Mouse (Mus musculus) kidney, adult 2 months (tissue): ENCODE data around the gene Plg. TPM values are rescaled to one million over a fixed set of nuclear protein-coding genes. Genes with fewer than 3 reads are reported as not detected.

Experiments
- DNase-seq: peaks from one replicate; pipeline ENCODE4 v3.0.0; 2021
- H3K27ac ChIP-seq: fragments of 200-500 bp; 2 replicates; pipeline ENCODE4 v1.5.1; 2012; ENCODE audit warnings: low read depth, low read length, control low read depth, inconsistent platforms; ENCODE audit not compliant: insufficient read depth
- H3K27me3 ChIP-seq: fragments of 200-500 bp; replicated peaks from 2 replicates; pipeline ENCODE4 v1.6.1; 2012; ENCODE audit warnings: mild to moderate bottlenecking, moderate library complexity, low read length, inconsistent platforms; ENCODE audit not compliant: control insufficient read depth, insufficient read depth
- H3K36me3 ChIP-seq: fragments of 200-500 bp; 2 replicates; pipeline ENCODE4 v1.6.1; 2012; ENCODE audit warnings: mild to moderate bottlenecking, moderate library complexity, low read length, inconsistent platforms; ENCODE audit not compliant: control insufficient read depth, insufficient read depth
- H3K4me1 ChIP-seq: fragments of 200-500 bp; 2 replicates; pipeline ENCODE4 v1.6.1; 2011; ENCODE audit warnings: low read length; ENCODE audit not compliant: control insufficient read depth, insufficient read depth
- H3K4me3 ChIP-seq: fragments of 200-500 bp; 2 replicates; pipeline ENCODE4 v1.5.1; 2011; ENCODE audit warnings: mild to moderate bottlenecking, low read depth, low read length, control low read depth; ENCODE audit not compliant: insufficient read depth
- CTCF ChIP-seq: fragments of 200-500 bp; conservative IDR thresholded peaks from 2 replicates; pipeline ENCODE4 v1.5.1; 2011; ENCODE audit warnings: low read depth, mild to moderate bottlenecking, control low read depth, low read length, moderate library complexity, mixed read lengths; ENCODE audit not compliant: insufficient read depth, insufficient read length
- POLR2A ChIP-seq: fragments of 200-500 bp; IDR thresholded peaks from one replicate; pipeline ENCODE4 v1.6.1; 2011; ENCODE audit warnings: low read depth, low read length, control low read depth
- WGBS: fragments of 180-500 bp; shearing (Covaris S2); methylation state at CpG from one replicate; pipeline ENCODE4 v1.1.7; 2018; 5-methylcytosine and 5-hydroxymethylcytosine counted together
- polyA plus RNA-seq: library from polyadenylated mRNA; depleted of rRNA; stranded (reverse); fragments of >200 nt; gene quantifications from 2 replicates; pipeline ENCODE4 v1.2.3, GENCODE M21; 2012; rRNA removed

Gene Plg
- 0.03 and 0.07 TPM in 2 replicates for polyA plus RNA-seq

DNA sequence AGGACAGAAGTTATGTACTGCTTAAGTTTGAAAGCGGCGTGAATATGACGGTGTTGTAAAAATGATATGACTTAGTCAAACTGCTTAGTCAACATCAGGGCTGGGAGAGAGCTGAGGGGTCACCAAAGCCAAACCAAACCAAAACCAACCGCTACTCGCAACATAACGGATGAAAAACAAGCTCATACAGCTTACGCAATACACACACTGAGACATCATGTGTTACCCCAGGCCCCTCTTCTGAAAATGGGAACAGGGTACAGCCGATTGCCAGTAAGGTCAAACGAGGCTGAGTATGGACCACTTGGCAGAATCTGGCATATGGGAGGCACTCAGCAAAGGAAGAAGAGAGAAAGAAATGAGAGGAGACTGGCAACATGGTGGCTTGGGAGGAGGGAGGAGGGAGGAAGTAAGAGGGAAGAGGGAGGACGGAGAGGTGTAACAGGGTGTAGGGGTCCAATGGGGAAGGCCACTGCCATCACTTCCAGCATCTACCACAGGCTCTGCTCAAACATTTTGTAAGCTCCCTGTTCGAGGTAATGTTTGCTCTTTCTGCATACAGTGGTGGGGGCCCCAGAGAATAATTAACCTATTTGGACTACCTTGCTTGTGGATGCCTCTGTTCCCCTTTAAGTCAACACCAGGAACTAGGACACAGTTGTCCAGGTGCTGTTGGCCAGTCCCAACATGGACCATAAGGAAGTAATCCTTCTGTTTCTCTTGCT is at the start of gene Plg:
Plg (plus strand) TSS at position 628 of the 725 bp plus-strand sequence.
- H3K27ac ChIP-seq = no peak within 1 kb of the TSS
- TF ChIP-seq POLR2A (no peak), CTCF (no peak)
- H3K4me1 ChIP-seq = no peaks in the 10 kb centered on the region
- no peak for DNase-seq
- WGBS = 89% methylated on average over 11 of the region's 11 CpGs
- no peak within 1 kb of the TSS for H3K4me3 ChIP-seq
- no peaks in the 10 kb centered on the region for H3K27me3 ChIP-seq
- no peaks in the 10 kb centered on the region for H3K36me3 ChIP-seq

DNA sequence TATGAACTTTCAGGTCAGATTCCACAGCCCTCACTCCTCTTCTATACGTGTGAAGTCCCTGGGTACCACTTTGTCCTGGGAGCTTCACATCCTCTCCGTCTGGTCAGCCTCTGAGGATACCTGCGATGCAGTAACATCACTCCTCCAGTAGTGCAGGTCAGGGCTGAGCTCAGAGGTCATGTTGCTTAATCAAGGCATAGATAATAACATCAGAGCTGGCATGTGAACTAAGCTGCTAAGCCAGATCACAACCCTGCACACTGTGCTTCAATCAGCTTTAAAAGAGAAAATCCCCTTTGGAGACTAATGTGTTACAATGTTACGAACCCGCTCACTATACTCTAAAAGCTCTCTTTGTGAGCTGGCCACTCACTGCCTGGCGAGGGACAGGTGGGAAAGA is 43.3 kb upstream of the Plg start:
- Histone ChIP-seq H3K4me3 (no peak overlapping the region), H3K4me1 (peaks cover 17% of the 10 kb centered on the region; the same call in 1 of the 2 replicates), H3K27me3 (no peaks in the 10 kb centered on the region), H3K27ac (no peak overlapping the region), H3K36me3 (no peaks in the 10 kb centered on the region)
- 71% methylated on average over 6 of the region's 6 CpGs for WGBS
- DNase-seq = no peak
- TF ChIP-seq POLR2A = no peak
- no peak; the same call in 1 of the 2 replicates for TF ChIP-seq CTCF

DNA sequence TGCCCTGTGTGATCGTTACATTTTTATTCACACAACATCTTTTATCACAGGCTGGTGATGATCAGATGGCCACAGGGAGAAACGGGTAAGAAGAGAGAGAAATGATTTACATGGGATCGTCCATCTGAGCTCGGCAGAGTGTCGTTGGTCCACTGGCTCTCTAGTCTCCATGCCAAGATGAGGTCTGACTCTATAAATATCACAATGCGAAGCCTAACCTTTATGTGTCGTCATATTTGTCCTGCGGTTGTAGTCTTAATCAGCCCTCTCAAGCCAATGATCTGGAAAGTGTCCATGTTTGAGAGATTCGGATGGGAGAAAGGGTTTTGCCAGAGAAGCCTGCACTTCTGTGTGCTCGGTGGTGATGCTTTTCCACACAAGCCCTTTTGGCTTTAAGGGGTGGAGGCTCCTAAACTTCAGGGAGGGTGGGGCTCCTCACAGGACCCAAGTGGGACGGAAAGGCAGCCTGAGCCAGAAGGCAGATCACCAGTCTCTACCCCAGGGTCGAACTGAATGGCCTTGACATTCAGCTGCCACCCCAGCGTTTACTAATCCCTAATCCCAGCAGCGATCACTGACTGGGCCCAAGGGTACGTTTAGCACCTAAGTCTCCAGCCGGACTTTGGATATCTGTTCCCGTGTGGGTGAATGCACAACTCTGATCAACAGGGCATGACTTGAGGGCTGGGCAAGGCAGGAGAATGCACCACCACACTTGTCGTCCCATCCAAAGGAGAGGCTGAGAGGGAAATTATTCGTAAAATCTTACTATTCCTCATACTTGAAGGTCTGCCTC is 42.1 kb upstream of the Plg start:
- H3K36me3 ChIP-seq = no peaks in the 10 kb centered on the region
- H3K4me1 ChIP-seq = peaks cover 17% of the 10 kb centered on the region; the same call in 1 of the 2 replicates
- H3K27me3 ChIP-seq = no peaks in the 10 kb centered on the region
- H3K27ac ChIP-seq = peak overlapping the region; percentile 27
- no peak for TF ChIP-seq CTCF
- TF ChIP-seq POLR2A = no peak
- 51% methylated on average over 19 of the region's 19 CpGs for WGBS
- peak; percentile 86 for DNase-seq
- H3K4me3 ChIP-seq = no peak overlapping the region

DNA sequence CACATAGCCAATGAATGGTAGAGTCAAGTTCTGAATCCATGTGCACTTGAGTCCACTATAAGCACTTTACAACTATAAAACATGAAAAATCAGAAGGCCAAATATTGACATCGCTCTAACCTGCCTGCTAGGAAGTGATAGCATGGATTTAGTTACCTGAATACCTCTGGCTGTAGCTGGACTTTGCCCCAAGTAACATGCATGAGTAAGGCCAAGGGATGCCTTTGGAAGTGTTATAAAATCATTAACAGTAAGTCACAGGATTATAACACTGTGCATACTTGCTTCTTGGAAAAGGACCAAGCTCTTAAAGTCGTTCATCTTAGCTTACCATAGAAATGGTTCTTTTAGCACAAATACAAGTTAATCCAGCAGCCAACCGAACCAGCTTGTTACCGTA is 41.3 kb upstream of the Plg start:
- Histone ChIP-seq H3K27ac (peak overlapping the region; percentile 95), H3K4me3 (no peak overlapping the region), H3K27me3 (no peaks in the 10 kb centered on the region), H3K36me3 (no peaks in the 10 kb centered on the region), H3K4me1 (peaks cover 17% of the 10 kb centered on the region; the same call in 1 of the 2 replicates)
- DNase-seq = peak; percentile 90
- 35% methylated on average over 4 of the region's 4 CpGs for WGBS
- TF ChIP-seq CTCF (no peak), POLR2A (no peak)

DNA sequence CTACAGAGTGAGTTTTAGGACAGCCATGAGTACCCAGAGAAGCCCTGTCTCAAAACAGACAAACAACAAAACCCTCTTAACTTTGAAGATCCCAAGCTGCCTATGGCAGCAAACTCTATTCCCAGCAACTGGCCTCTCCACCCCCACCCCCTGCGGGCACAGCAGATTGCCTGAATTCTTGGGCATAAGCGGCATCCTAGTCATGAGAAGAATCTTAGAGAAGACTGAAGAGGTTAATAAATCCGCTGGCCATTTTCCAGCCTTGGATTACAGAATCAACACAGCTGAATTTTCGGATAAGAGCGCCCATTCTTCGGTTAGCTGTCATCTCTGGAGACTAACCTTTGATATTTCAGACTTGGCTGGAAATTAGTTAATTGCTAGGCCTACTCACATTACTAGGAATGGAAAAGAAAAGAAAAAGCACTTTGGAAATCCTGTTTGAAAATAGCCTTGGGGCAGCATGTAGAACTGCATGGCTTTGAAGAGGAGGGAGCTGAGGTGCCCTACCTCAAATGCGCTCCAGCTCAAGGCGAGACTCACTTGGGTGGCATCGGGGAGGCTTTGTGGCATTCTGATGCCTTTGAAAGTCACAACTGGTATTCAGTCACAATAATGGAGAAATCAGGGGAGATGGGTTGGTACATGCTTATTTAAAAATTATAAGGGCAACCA is 34.6 kb upstream of the Plg start:
- no peaks in the 10 kb centered on the region for H3K4me1 ChIP-seq
- DNase-seq = peak; percentile 43
- no peak overlapping the region for H3K4me3 ChIP-seq
- H3K27me3 ChIP-seq = no peaks in the 10 kb centered on the region
- no peak overlapping the region for H3K27ac ChIP-seq
- 64% methylated on average over 9 of the region's 9 CpGs for WGBS
- no peak for TF ChIP-seq CTCF
- TF ChIP-seq POLR2A = no peak
- H3K36me3 ChIP-seq = no peaks in the 10 kb centered on the region

DNA sequence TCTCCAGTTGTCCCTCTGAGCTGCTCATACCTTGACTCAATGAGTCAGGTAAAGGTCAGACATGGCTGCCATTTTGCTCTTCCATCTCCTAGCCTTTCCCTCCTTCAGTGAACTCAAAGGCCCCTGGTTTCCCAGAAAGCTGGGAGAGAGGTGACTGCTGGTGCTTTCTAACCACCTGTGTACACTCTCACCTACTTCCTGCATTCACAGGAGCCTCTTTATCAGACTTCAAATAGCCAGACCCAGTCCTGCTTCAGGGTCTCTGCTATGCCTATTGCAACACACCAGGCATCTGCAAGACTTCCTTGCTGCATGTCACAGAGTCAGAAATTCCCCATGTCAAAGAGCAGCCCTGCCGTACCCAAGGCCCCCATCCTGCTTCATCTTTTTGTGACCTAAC is 30.9 kb upstream of the Plg start:
- WGBS = 87% methylated on average over 1 of the region's 1 CpGs
- no peaks in the 10 kb centered on the region for H3K36me3 ChIP-seq
- no peak overlapping the region for H3K4me3 ChIP-seq
- no peak for TF ChIP-seq POLR2A
- no peak for TF ChIP-seq CTCF
- no peaks in the 10 kb centered on the region for H3K27me3 ChIP-seq
- no peak for DNase-seq
- no peaks in the 10 kb centered on the region for H3K4me1 ChIP-seq
- no peak overlapping the region for H3K27ac ChIP-seq
